Mouse (Mus musculus) midbrain, embryonic 14.5 days (tissue): ENCODE measurements around the gene Tnnc2. TPM values are rescaled to one million over a fixed set of nuclear protein-coding genes. Genes with fewer than 3 reads are reported as not detected.
A peak's percentile ranks its signal among the peaks of the same experiment; 100 is the strongest.

Experiments used
- ATAC-seq: fragments of 200-750 bp; cut with Nextera tagmentation; 2 replicates; pipeline ENCODE4 v1.8.0; 2017; ENCODE audit warnings: moderate number of reproducible peaks, moderate library complexity; ENCODE audit not compliant: low FRiP score, low TSS enrichment
- DNase-seq: peaks from one replicate; pipeline ENCODE4 v3.0.0-alpha.2; 2015
- H3K27ac ChIP-seq: fragments of 300-500 bp; sonication (generic); replicated peaks from 2 replicates; pipeline ENCODE4 v1.5.1; 2014; ENCODE audit warnings: mild to moderate bottlenecking, low read depth, low read length, moderate library complexity
- H3K27me3 ChIP-seq: fragments of 300-500 bp; sonication (generic); 2 replicates; pipeline ENCODE4 v1.6.1; 2014; ENCODE audit warnings: low read length, control low read depth, mixed read lengths; ENCODE audit not compliant: control insufficient read depth, insufficient read depth
- H3K36me3 ChIP-seq: fragments of 300-500 bp; sonication (generic); 2 replicates; pipeline ENCODE4 v1.6.1; 2014; ENCODE audit warnings: low read length, control low read depth; ENCODE audit not compliant: control insufficient read depth, insufficient read depth
- H3K4me1 ChIP-seq: fragments of 300-500 bp; sonication (generic); 2 replicates; pipeline ENCODE4 v1.6.1; 2014; ENCODE audit warnings: mild to moderate bottlenecking, antibody characterized with exemption, low read length, control low read depth; ENCODE audit not compliant: control insufficient read depth, insufficient read depth
- H3K4me2 ChIP-seq: fragments of 300-500 bp; sonication (generic); 2 replicates; pipeline ENCODE4 v1.6.1; 2014; ENCODE audit warnings: mild to moderate bottlenecking, low read length, moderate library complexity
- H3K4me3 ChIP-seq: fragments of 300-500 bp; sonication (generic); replicated peaks from 2 replicates; pipeline ENCODE4 v1.5.1; 2014; ENCODE audit warnings: low read depth, low read length
- H3K9ac ChIP-seq: fragments of 300-500 bp; sonication (generic); replicated peaks from 2 replicates; pipeline ENCODE4 v1.6.1; 2014; ENCODE audit warnings: mild to moderate bottlenecking, low read length, moderate library complexity
- H3K9me3 ChIP-seq: fragments of 300-500 bp; sonication (generic); 2 replicates; pipeline ENCODE4 v1.6.1; 2016; ENCODE audit warnings: low read length, control low read depth, mixed read lengths; ENCODE audit not compliant: control insufficient read depth
- WGBS: fragments of 180-500 bp; shearing (Covaris S2); extraction: QIAGEN DNeasy Blood & Tissue Kit; methylation state at CpG from one replicate; pipeline ENCODE4 v1.1.7; 2014; 5-methylcytosine and 5-hydroxymethylcytosine counted together
- polyA plus RNA-seq: library from polyadenylated mRNA; unstranded; fragments of >200 nt; fragmentation: Nextera tagmentation; extraction: Ambion mirVana; gene quantifications from 2 replicates; pipeline ENCODE4 v1.2.1, GENCODE M21; 2014

Gene Tnnc2
- polyA plus RNA-seq, 1 experiment from 2014 or later, result not detected

- no peak for ATAC-seq
- H3K27ac ChIP-seq, result peak overlapping the region; percentile 57; the same call in 1 of the 2 replicates
- WGBS, result 13% methylated on average over 7 of the region's 7 CpGs
- H3K4me1 ChIP-seq, result peaks cover 3% of the 10 kb centered on the region; the same call in 1 of the 2 replicates
- H3K36me3 ChIP-seq, result peaks cover 10% of the 10 kb centered on the region
- H3K27me3 ChIP-seq, result no peaks in the 10 kb centered on the region
- peak overlapping the region; percentile 62 for H3K4me3 ChIP-seq
- H3K9me3 ChIP-seq, result no peaks in the 10 kb centered on the region
- peak overlapping the region; percentile 89 for H3K4me2 ChIP-seq
- H3K9ac ChIP-seq, result peak overlapping the region; percentile 78; the same call in 1 of the 2 replicates
- no peak for DNase-seq
These were observed 5.2 kb upstream of the Tnnc2 start for GRCm38 (mm10) chr2:164784869-164785420.

GRCm38 (mm10) chr2:164783926-164784581 lies 4.3 kb upstream of the Tnnc2 start:
- no peak overlapping the region for H3K4me2 ChIP-seq
- H3K4me1 ChIP-seq, result peaks cover 3% of the 10 kb centered on the region; the same call in 1 of the 2 replicates
- no peak overlapping the region for H3K4me3 ChIP-seq
- H3K9ac ChIP-seq, result no peak overlapping the region
- H3K36me3 ChIP-seq, result peaks cover 5% of the 10 kb centered on the region; the same call in 1 of the 2 replicates
- H3K27ac ChIP-seq, result no peak overlapping the region
- DNase-seq (no peak), ATAC-seq (no peak)
- 79% methylated on average over 7 of the region's 7 CpGs for WGBS
- no peaks in the 10 kb centered on the region for H3K27me3 ChIP-seq
- H3K9me3 ChIP-seq, result no peaks in the 10 kb centered on the region

- DNase-seq (no peak), ATAC-seq (no peak)
- no peaks in the 10 kb centered on the region for H3K27me3 ChIP-seq
- H3K4me2 ChIP-seq, result no peak overlapping the region
- H3K9ac ChIP-seq, result no peak overlapping the region
- 76% methylated on average over 4 of the region's 4 CpGs for WGBS
- no peaks in the 10 kb centered on the region for H3K36me3 ChIP-seq
- H3K4me1 ChIP-seq, result peaks cover 3% of the 10 kb centered on the region; the same call in 1 of the 2 replicates
- H3K4me3 ChIP-seq, result no peak overlapping the region
- H3K27ac ChIP-seq, result no peak overlapping the region
- H3K9me3 ChIP-seq, result no peaks in the 10 kb centered on the region
These were observed 2.1 kb upstream of the Tnnc2 start for GRCm38 (mm10) chr2:164781876-164782275.

- no peaks in the 10 kb centered on the region for H3K9me3 ChIP-seq
- H3K4me1 ChIP-seq, result no peaks in the 10 kb centered on the region
- DNase-seq (no peak), ATAC-seq (no peak)
- H3K27me3 ChIP-seq, result no peaks in the 10 kb centered on the region
- H3K36me3 ChIP-seq, result no peaks in the 10 kb centered on the region
- no peak overlapping the region for H3K4me2 ChIP-seq
- H3K4me3 ChIP-seq, result no peak overlapping the region
- WGBS, result 86% methylated on average over 7 of the region's 7 CpGs
- no peak overlapping the region for H3K27ac ChIP-seq
- H3K9ac ChIP-seq, result no peak overlapping the region
These were observed 958 bp downstream of the Tnnc2 start for GRCm38 (mm10) chr2:164778809-164779208.

DNA sequence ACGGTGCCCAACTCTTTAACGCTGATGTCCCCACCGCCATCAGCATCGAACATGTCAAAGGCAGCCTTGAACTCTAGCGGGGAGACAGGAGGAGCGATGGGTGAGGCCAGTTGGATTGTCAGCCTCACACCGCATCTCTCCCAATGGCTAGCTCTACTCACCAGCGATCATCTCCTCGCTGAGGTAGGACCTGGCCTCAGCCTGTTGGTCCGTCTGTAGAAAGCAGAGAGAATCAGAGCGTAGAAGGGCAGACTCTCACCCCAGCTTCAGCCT lies 1.8 kb downstream of the Tnnc2 start:
- ATAC-seq, result no peak
- no peak for DNase-seq
- WGBS, result 90% methylated on average over 11 of the region's 11 CpGs
- no peaks in the 10 kb centered on the region for H3K4me1 ChIP-seq
- no peaks in the 10 kb centered on the region for H3K9me3 ChIP-seq
- no peak overlapping the region for H3K9ac ChIP-seq
- H3K27ac ChIP-seq, result no peak overlapping the region
- H3K4me2 ChIP-seq, result no peak overlapping the region
- H3K4me3 ChIP-seq, result no peak overlapping the region
- no peaks in the 10 kb centered on the region for H3K27me3 ChIP-seq
- H3K36me3 ChIP-seq, result no peaks in the 10 kb centered on the region

DNA sequence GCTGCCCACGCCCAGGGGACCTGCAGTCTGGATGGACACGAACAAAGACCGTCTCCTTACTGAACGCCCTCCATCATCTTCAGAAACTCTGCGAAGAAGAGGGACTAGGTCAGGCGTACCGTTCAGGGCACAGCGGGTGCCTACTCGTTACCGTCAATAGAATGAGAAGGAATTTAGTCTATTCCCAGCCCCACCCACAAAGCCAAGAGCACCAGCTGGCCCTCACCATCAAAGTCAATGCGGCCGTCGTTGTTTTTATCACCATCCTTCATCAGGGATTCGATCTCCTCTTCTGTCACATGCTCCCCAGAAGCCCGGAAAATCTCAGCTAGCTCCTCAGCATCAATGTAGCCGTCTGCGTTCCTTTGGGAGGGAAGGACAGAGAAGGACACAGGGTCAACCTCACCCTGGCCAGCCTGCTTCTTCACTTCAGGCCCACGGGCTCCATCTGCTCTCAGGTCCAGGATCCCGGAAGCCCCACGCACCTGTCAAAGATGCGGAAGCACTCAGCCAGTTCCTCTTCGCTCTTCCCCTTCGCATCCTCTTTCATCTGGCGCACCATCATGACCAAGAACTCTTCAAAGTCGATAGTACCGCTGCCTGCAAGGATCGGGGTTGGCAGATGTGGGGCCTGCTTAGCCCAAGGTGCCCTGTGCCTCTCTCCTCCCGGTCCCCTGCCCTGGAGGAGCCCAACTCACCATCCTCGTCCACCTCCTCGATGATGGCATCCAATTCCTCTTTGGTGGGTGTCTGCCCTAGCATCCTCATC lies 2.3 kb downstream of the Tnnc2 start:
- no peak for DNase-seq
- Histone ChIP-seq H3K9ac (no peak overlapping the region), H3K27ac (no peak overlapping the region), H3K9me3 (no peaks in the 10 kb centered on the region), H3K4me1 (no peaks in the 10 kb centered on the region), H3K27me3 (no peaks in the 10 kb centered on the region), H3K4me2 (no peak overlapping the region), H3K36me3 (no peaks in the 10 kb centered on the region), H3K4me3 (no peak overlapping the region)
- 85% methylated on average over 30 of the region's 30 CpGs for WGBS
- ATAC-seq, result no peak

DNA sequence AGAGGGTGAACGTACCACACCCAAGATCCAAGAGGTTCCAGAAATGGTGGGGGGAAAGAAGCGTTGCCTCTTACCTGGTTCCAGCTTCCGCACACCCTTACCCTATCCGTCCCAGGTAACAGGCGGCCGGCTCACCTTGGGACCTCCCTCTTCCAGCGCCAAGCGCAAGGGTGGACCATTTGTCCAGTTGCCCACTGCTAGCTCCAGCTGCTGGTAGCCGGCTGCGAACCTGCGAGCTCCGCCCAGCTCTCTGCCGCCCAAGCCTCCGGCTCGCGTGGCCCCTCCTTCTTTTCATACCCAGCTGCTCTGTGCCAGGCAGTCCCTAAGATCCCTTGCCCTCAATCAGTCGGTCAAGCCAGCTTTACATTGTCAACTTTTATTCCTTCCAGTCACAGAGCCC lies 3.0 kb downstream of the Tnnc2 start:
- ATAC-seq, result no peak
- H3K36me3 ChIP-seq, result no peaks in the 10 kb centered on the region
- 73% methylated on average over 17 of the region's 17 CpGs for WGBS
- DNase-seq, result no peak
- H3K27ac ChIP-seq, result no peak overlapping the region
- no peaks in the 10 kb centered on the region for H3K9me3 ChIP-seq
- no peak overlapping the region for H3K9ac ChIP-seq
- H3K27me3 ChIP-seq, result no peaks in the 10 kb centered on the region
- no peaks in the 10 kb centered on the region for H3K4me1 ChIP-seq
- no peak overlapping the region for H3K4me2 ChIP-seq
- H3K4me3 ChIP-seq, result no peak overlapping the region

DNA sequence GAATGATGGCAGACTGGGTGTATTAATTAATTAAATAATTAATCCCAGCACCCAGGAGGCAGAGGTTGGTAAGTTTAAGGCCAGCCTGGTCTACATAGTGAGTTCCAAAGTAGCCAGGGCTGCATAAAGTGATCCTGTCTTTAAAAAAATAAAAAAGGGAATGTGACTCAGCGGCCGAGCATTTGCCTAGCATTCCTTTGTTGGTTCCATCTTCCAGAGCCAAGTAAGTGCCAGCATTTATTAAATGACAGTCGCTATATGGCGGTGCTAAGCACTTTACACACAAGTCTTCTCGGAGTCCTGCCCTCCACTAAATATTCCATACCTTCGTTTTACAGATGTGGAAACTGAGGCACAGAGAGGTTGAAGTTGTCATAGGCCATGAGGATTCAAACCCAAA lies 3.6 kb downstream of the Tnnc2 start:
- ATAC-seq (no peak), DNase-seq (no peak)
- H3K4me2 ChIP-seq, result no peak overlapping the region
- H3K9ac ChIP-seq, result no peak overlapping the region
- no peaks in the 10 kb centered on the region for H3K36me3 ChIP-seq
- H3K27me3 ChIP-seq, result no peaks in the 10 kb centered on the region
- WGBS, result 91% methylated on average over 6 of the region's 6 CpGs
- H3K4me1 ChIP-seq, result no peaks in the 10 kb centered on the region
- no peak overlapping the region for H3K27ac ChIP-seq
- no peak overlapping the region for H3K4me3 ChIP-seq
- H3K9me3 ChIP-seq, result no peaks in the 10 kb centered on the region

DNA sequence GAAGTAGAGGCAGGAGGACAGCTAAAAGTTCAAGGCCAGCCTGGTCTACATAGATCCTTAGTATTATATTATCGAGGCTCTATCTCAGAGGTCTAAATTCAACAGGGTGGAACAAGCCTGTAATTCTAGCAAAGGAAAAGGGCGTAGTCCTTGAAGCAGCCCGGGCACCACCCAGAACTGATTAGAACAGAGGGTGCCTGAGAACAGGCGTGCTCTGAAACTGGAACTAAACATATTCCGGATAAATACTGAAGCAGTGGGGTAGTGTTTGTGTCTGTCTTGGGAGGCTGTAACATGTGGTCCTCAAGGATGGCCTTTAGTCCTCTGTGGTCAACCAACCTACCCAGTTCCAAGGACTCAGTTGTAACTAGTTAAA lies 5.8 kb downstream of the Tnnc2 start:
- ATAC-seq (no peak), DNase-seq (no peak)
- Histone ChIP-seq H3K4me2 (no peak overlapping the region), H3K27ac (no peak overlapping the region), H3K9me3 (no peaks in the 10 kb centered on the region), H3K36me3 (no peaks in the 10 kb centered on the region), H3K27me3 (no peaks in the 10 kb centered on the region), H3K9ac (no peak overlapping the region), H3K4me1 (peaks cover 5% of the 10 kb centered on the region), H3K4me3 (no peak overlapping the region)
- 89% methylated on average over 5 of the region's 5 CpGs for WGBS
